ENCODE assay signal across 8 mouse cellular contexts in the genomic region with DNA sequence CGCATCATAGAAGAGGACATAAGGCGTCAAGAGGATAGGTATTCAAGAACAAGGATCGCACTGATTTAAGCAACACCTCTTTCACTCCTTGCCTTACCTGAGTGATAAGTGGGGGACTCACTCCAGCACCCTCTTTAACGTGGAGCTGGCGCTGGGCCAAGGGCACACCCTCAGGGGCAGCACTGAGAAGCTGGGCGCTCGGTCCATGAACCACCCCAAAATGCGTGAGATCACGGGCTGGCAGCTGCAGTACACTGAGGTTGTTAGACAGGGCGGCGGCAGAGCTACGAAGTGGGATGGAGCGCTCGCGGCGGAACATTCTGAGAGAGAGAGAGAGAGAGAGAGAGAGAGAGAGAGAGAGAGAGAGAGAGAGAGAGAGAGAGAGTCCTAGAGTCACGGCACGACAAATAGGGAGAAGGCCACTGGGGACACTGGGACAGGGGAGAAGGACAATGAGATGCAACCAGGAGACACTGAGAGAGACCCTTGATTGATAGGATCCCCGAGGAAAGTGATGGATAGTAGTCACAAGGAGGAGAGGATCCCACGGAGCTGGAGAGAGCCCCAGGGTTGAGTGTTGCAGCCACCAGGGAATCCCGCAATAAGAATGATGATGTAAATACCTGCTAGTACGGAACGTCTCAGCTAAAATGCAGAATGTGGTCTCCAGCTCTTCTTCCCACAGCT. TPM values are rescaled to one million over a fixed set of nuclear protein-coding genes. Genes with fewer than 3 reads are reported as not detected.
DNase-seq lines count a peak whose midpoint lies in the region; ATAC-seq and TF ChIP-seq lines count a peak whose summit lies in the region.

No protein-coding gene starts in this region.

- H3K9ac ChIP-seq in heart, postnatal 0 days (replicated peaks; ENCODE audit: low read depth, low read length): no peak overlapping the region
- peak overlapping the region; percentile 34; the same call in 1 of the 2 replicates for H3K9ac ChIP-seq in liver, postnatal 0 days (replicated peaks)

- H3K4me1 ChIP-seq in testis, adult 2 months (ENCODE audit: control insufficient read depth, insufficient read depth, low read length): peaks cover 6% of the 10 kb centered on the region; the same call in 1 of the 2 replicates
- H3K4me1 ChIP-seq in heart, postnatal 0 days (ENCODE audit: control insufficient read depth, insufficient read depth): 0 out of 2 replicates have a peak, but pooled peaks cover 4% of the 10 kb centered on the region
- peaks cover 8% of the 10 kb centered on the region for H3K4me1 ChIP-seq in liver, postnatal 0 days (ENCODE audit: insufficient read depth)

- peak overlapping the region; percentile 50 for H3K27ac ChIP-seq in testis, adult 2 months (ENCODE audit: control insufficient read depth, insufficient read depth, low read depth, low read length)
- no peak overlapping the region for H3K27ac ChIP-seq in heart, postnatal 0 days (ENCODE audit: low read depth)
- no peak overlapping the region for H3K27ac ChIP-seq in liver, postnatal 0 days (ENCODE audit: low read depth)

- 10% methylated on average over 23 of the region's 23 CpGs for WGBS in heart, postnatal 0 days
- WGBS in liver, postnatal 0 days (ENCODE audit: insufficient replicate concordance): 11% methylated on average over 23 of the region's 23 CpGs

- no peak for TF ChIP-seq POLR2A in testis, adult 2 months (IDR thresholded peaks at IDR 0.05; ENCODE audit: control insufficient read depth, low read depth, low read length)

- no peaks in the 10 kb centered on the region for H3K9me3 ChIP-seq in heart, postnatal 0 days (replicated peaks; ENCODE audit: control insufficient read depth, low read length)
- no peaks in the 10 kb centered on the region for H3K9me3 ChIP-seq in liver, postnatal 0 days (ENCODE audit: low read length)

- no peaks in the 10 kb centered on the region for H3K27me3 ChIP-seq in testis, adult 2 months (ENCODE audit: control insufficient read depth, insufficient read depth, low read length)
- peaks cover 7% of the 10 kb centered on the region for H3K27me3 ChIP-seq in heart, postnatal 0 days (ENCODE audit: control insufficient read depth, insufficient read depth, low read length)
- peaks cover 14% of the 10 kb centered on the region for H3K27me3 ChIP-seq in liver, postnatal 0 days (ENCODE audit: insufficient read depth, low read length)

- peak overlapping the region; percentile 74 for H3K4me2 ChIP-seq in heart, postnatal 0 days (ENCODE audit: low read depth, low read length)
- peak overlapping the region; percentile 85 for H3K4me2 ChIP-seq in liver, postnatal 0 days (ENCODE audit: low read depth, low read length)

- TF ChIP-seq EP300 in heart, postnatal 0 days (IDR thresholded peaks at IDR 0.05; ENCODE audit: low read depth): no peak
- TF ChIP-seq EP300 in liver, postnatal 0 days (IDR thresholded peaks at IDR 0.05; ENCODE audit: low read depth): no peak

- peak; percentile 11; the same call in 1 of the 2 replicates for ATAC-seq in heart, postnatal 0 days (ENCODE audit: insufficient read depth, low read depth)
- ATAC-seq in liver, postnatal 0 days: no peak

- TF ChIP-seq CTCF in testis, adult 2 months (IDR thresholded peaks at IDR 0.05; ENCODE audit: control insufficient read depth, insufficient read depth, insufficient replicate concordance, low read depth, low read length): no peak
- TF ChIP-seq CTCF in heart, postnatal 0 days (IDR thresholded peaks at IDR 0.05; ENCODE audit: low read depth): no peak
- TF ChIP-seq CTCF in liver, postnatal 0 days (IDR thresholded peaks at IDR 0.05; ENCODE audit: low read depth): no peak

- H3K36me3 ChIP-seq in testis, adult 2 months (ENCODE audit: control insufficient read depth, insufficient read depth, low read length): no peaks in the 10 kb centered on the region
- 0 out of 2 replicates have a peak, but pooled peaks cover 10% of the 10 kb centered on the region for H3K36me3 ChIP-seq in heart, postnatal 0 days (replicated peaks; ENCODE audit: control insufficient read depth, insufficient read depth, low read length)
- H3K36me3 ChIP-seq in liver, postnatal 0 days (replicated peaks; ENCODE audit: insufficient read depth, low read length): no peaks in the 10 kb centered on the region

- H3K4me3 ChIP-seq in testis, adult 2 months (ENCODE audit: control insufficient read depth, low read depth, low read length): peak overlapping the region; percentile 98
- peak overlapping the region; percentile 48 for H3K4me3 ChIP-seq in heart, postnatal 0 days (ENCODE audit: low read depth, low read length)
- peak overlapping the region; percentile 53 for H3K4me3 ChIP-seq in liver, postnatal 0 days (ENCODE audit: low read depth, low read length)

- DNase-seq in cerebellum, adult 18-20 months: peak; percentile 31 to 45
- DNase-seq in cerebellum, adult 11 months: no peak
- no peak for DNase-seq in testis, postnatal 14 days (ENCODE audit: low spot score)
- DNase-seq in heart, postnatal 0 days (ENCODE audit: low spot score): no peak
- no peak for DNase-seq in liver, postnatal 0 days
- no peak for DNase-seq in urinary bladder, postnatal 4 days (ENCODE audit: low spot score in 2 of 2)
- no peak for DNase-seq in urinary bladder, adult 2 months (ENCODE audit: low spot score)

RNA-seq across cellular contexts. Expression of a gene that starts 0.5 kb away (rescaled TPM):
- polyA plus RNA-seq in testis, adult 2 months (2012; rRNA removed): 129 and 133 TPM in 2 replicates
- total RNA-seq in heart, postnatal 0 days (2014; rRNA removed; ENCODE audit: low replicate concordance): 1.4 and 5.5 TPM in 2 replicates
- polyA plus RNA-seq in heart, postnatal 0 days (2015; fragmentation: Nextera tagmentation; extraction: Ambion mirVana): 0.96 and 1.1 TPM in 2 replicates
- 0.17 and 0.20 TPM in 2 replicates for polyA plus RNA-seq in liver, postnatal 0 days (2015; fragmentation: Nextera tagmentation; extraction: Ambion mirVana)
- polyA plus RNA-seq in urinary bladder, adult 2 months (2012; rRNA removed): 4.9 and 5.6 TPM in 2 replicates

RNA-seq across cellular contexts. Expression of a gene that starts 0.5 kb away (rescaled TPM):
- polyA plus RNA-seq in testis, adult 2 months (2012; rRNA removed): 604 and 651 TPM in 2 replicates
- 2.0 TPM in 1 of 2 replicates, not detected in the other for total RNA-seq in heart, postnatal 0 days (2014; rRNA removed; ENCODE audit: low replicate concordance)
- polyA plus RNA-seq in heart, postnatal 0 days (2015; fragmentation: Nextera tagmentation; extraction: Ambion mirVana): 0.20 and 0.45 TPM in 2 replicates
- 0.25 and 0.27 TPM in 2 replicates for polyA plus RNA-seq in liver, postnatal 0 days (2015; fragmentation: Nextera tagmentation; extraction: Ambion mirVana)
- polyA plus RNA-seq in urinary bladder, adult 2 months (2012; rRNA removed): 1.2 and 1.5 TPM in 2 replicates

RNA-seq across cellular contexts. Expression of a gene that starts 10.0 kb away (rescaled TPM):
- polyA plus RNA-seq in testis, adult 2 months (2012; rRNA removed): 49.3 and 57.9 TPM in 2 replicates
- 45.9 and 47.7 TPM in 2 replicates for total RNA-seq in heart, postnatal 0 days (2014; rRNA removed; ENCODE audit: low replicate concordance)
- 48.9 and 50.8 TPM in 2 replicates for polyA plus RNA-seq in heart, postnatal 0 days (2015; fragmentation: Nextera tagmentation; extraction: Ambion mirVana)
- polyA plus RNA-seq in liver, postnatal 0 days (2015; fragmentation: Nextera tagmentation; extraction: Ambion mirVana): 13.2 and 14.7 TPM in 2 replicates
- polyA plus RNA-seq in urinary bladder, adult 2 months (2012; rRNA removed): 97.9 and 119 TPM in 2 replicates

RNA-seq across cellular contexts. Expression of a gene that starts 20.4 kb away (rescaled TPM):
- 13.2 and 19.2 TPM in 2 replicates for polyA plus RNA-seq in testis, adult 2 months (2012; rRNA removed)
- total RNA-seq in heart, postnatal 0 days (2014; rRNA removed; ENCODE audit: low replicate concordance): 40.0 and 45.9 TPM in 2 replicates
- polyA plus RNA-seq in heart, postnatal 0 days (2015; fragmentation: Nextera tagmentation; extraction: Ambion mirVana): 12.5 and 13.0 TPM in 2 replicates
- 7.0 and 7.1 TPM in 2 replicates for polyA plus RNA-seq in liver, postnatal 0 days (2015; fragmentation: Nextera tagmentation; extraction: Ambion mirVana)
- 20.7 and 22.1 TPM in 2 replicates for polyA plus RNA-seq in urinary bladder, adult 2 months (2012; rRNA removed)

RNA-seq across cellular contexts. Expression of a gene that starts 30.5 kb away (rescaled TPM):
- polyA plus RNA-seq in testis, adult 2 months (2012; rRNA removed): 35.0 and 50.6 TPM in 2 replicates
- total RNA-seq in heart, postnatal 0 days (2014; rRNA removed; ENCODE audit: low replicate concordance): 8.9 and 11.6 TPM in 2 replicates
- polyA plus RNA-seq in heart, postnatal 0 days (2015; fragmentation: Nextera tagmentation; extraction: Ambion mirVana): 5.5 and 6.8 TPM in 2 replicates
- polyA plus RNA-seq in liver, postnatal 0 days (2015; fragmentation: Nextera tagmentation; extraction: Ambion mirVana): 5.1 and 5.7 TPM in 2 replicates
- polyA plus RNA-seq in urinary bladder, adult 2 months (2012; rRNA removed): 25.2 and 25.5 TPM in 2 replicates

Comparison
In these comparisons a context has a peak if more than half of its experiments do, and no peak if none do; other contexts are left out.
1. DNase-seq: peak in cerebellum, adult 18-20 months (2 of 2); none in cerebellum, adult 11 months (single experiment), testis, postnatal 14 days (single experiment), heart, postnatal 0 days (single experiment), liver, postnatal 0 days (single experiment), urinary bladder, postnatal 4 days (0 of 2) and urinary bladder, adult 2 months (single experiment).
2. H3K4me3 ChIP-seq: peak in every context shown above with its lines; median percentile 98 in testis, adult 2 months; 53 in liver, postnatal 0 days; 48 in heart, postnatal 0 days.
3. RNA of a gene that starts 0.5 kb away (polyA plus RNA-seq): 129 to 133 TPM in testis, adult 2 months; 4.9 to 5.6 TPM in urinary bladder, adult 2 months, 0.96 to 1.1 TPM in heart, postnatal 0 days and 0.17 to 0.20 TPM in liver, postnatal 0 days; every median in the first group is over 10 times any median in the second.
4. RNA of a gene that starts 0.5 kb away (polyA plus RNA-seq): 604 to 651 TPM in testis, adult 2 months; 1.2 to 1.5 TPM in urinary bladder, adult 2 months, 0.25 to 0.27 TPM in liver, postnatal 0 days and 0.20 to 0.45 TPM in heart, postnatal 0 days; every median in the first group is over 100 times any median in the second.